Mouse (Mus musculus): ENCODE measurements around the gene Ankef1.

- TF ChIP-seq CTCF (IDR thresholded peaks at IDR 0.05; ENCODE audit: low read depth, low read length), result no peak
- TF ChIP-seq POLR2A (IDR thresholded peaks at IDR 0.05; ENCODE audit: borderline replicate concordance, low read depth, low read length), result no peak
Measured at GRCm38 (mm10) chr2:136601206-136601605, 99.5 kb downstream of the Ankef1 start.
